Mouse (Mus musculus): ENCODE results near the gene Rnf220.
A peak's percentile ranks its signal among the peaks of the same experiment; 100 is the strongest.

Rnf220 gene

GRCm38 (mm10) chr4:117313085-117313424 lies 183.8 kb downstream of the Rnf220 start:
- Histone ChIP-seq H3K4me1 (replicated peaks; ENCODE audit: low read depth, low read length) (peaks cover 58% of the 10 kb centered on the region), H3K27me3 (ENCODE audit: insufficient read depth, low read length) (peaks cover 47% of the 10 kb centered on the region), H3K9me3 (ENCODE audit: low read length) (no peaks in the 10 kb centered on the region), H3K4me3 (replicated peaks; ENCODE audit: low read length) (peak overlapping the region; percentile 73), H3K36me3 (ENCODE audit: insufficient read depth, low read length) (no peaks in the 10 kb centered on the region)
- TF ChIP-seq NANOG (IDR thresholded peaks at IDR 0.05; ENCODE audit: borderline replicate concordance, low read length): no peak
- peak; percentile 80 for TF ChIP-seq CTCF (conservative IDR thresholded peaks at IDR 0.05; ENCODE audit: low read length)
- no peak for TF ChIP-seq POU5F1 (IDR thresholded peaks at IDR 0.05; ENCODE audit: borderline replicate concordance, low read length)

DNA sequence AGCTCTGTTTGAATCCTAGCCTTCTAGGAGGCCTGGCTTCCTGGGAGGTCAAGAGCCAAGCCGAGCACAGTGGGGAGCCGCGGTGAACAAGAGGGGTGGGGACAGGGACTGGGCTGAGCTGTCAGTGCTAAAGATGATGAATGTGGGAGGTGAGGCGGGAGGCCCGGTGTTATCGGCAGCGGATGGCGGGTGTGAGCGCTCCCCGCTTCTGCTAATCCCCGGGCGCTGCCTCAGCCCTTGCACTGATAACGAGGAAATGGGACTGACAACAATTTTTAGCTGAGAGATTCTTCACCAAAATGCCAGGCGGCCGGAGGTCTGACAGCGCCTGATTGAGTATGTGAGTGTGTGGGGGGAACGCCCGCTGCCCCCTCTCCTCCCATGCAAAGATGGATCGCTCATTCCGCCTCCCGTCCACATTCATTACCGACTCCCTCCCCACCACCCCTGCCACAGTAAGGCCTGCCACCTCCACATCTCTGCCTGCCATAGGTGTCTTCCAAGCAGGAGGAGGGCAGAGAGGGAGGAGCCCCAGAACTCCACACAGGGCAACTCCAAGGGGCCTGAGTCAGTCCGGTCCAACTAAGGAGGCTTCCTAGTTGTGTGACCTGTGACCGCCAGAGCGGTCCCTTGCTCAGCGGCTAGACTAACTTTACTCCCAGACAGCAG lies 184.3 kb downstream of the Rnf220 start:
- no peak for TF ChIP-seq NANOG (IDR thresholded peaks at IDR 0.05; ENCODE audit: borderline replicate concordance, low read length)
- no peak for TF ChIP-seq CTCF (conservative IDR thresholded peaks at IDR 0.05; ENCODE audit: low read length)
- no peak for TF ChIP-seq POU5F1 (IDR thresholded peaks at IDR 0.05; ENCODE audit: borderline replicate concordance, low read length)
- Histone ChIP-seq H3K27me3 (ENCODE audit: insufficient read depth, low read length) (peaks cover 42% of the 10 kb centered on the region), H3K4me3 (replicated peaks; ENCODE audit: low read length) (peak overlapping the region; percentile 73), H3K36me3 (ENCODE audit: insufficient read depth, low read length) (no peaks in the 10 kb centered on the region), H3K4me1 (replicated peaks; ENCODE audit: low read depth, low read length) (peaks cover 56% of the 10 kb centered on the region), H3K9me3 (ENCODE audit: low read length) (no peaks in the 10 kb centered on the region)

GRCm38 (mm10) chr4:117311891-117312290 lies 185.0 kb downstream of the Rnf220 start:
- Histone ChIP-seq H3K4me1 (replicated peaks; ENCODE audit: low read depth, low read length) (peaks cover 56% of the 10 kb centered on the region), H3K36me3 (ENCODE audit: insufficient read depth, low read length) (no peaks in the 10 kb centered on the region), H3K9me3 (ENCODE audit: low read length) (no peaks in the 10 kb centered on the region), H3K4me3 (replicated peaks; ENCODE audit: low read length) (peak overlapping the region; percentile 73), H3K27me3 (ENCODE audit: insufficient read depth, low read length) (peaks cover 40% of the 10 kb centered on the region)
- TF ChIP-seq CTCF (conservative IDR thresholded peaks at IDR 0.05; ENCODE audit: low read length): no peak
- no peak for TF ChIP-seq NANOG (IDR thresholded peaks at IDR 0.05; ENCODE audit: borderline replicate concordance, low read length)
- TF ChIP-seq POU5F1 (IDR thresholded peaks at IDR 0.05; ENCODE audit: borderline replicate concordance, low read length): no peak

DNA sequence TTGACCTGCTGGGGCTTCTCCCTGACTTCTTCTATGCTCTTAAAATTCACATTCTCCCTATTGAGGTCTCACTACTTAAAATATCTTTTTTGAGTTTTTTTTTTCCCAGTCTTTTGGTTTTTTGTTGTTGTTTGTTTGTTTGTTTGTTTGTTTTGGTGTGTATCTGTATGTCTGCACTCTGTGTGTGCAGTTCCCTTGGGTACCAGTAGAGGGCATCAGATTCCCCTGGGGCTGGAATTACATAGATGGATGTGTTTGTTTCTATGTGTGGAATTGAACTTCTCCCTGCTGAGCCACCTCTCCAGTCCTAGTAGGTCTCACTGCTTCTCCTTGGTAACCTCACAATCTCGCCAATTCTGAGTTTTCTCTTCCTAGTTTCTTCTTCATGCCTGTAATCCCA lies 187.4 kb downstream of the Rnf220 start:
- Histone ChIP-seq H3K27me3 (ENCODE audit: insufficient read depth, low read length) (peaks cover 40% of the 10 kb centered on the region), H3K4me3 (replicated peaks; ENCODE audit: low read length) (no peak overlapping the region), H3K9me3 (ENCODE audit: low read length) (no peaks in the 10 kb centered on the region), H3K4me1 (replicated peaks; ENCODE audit: low read depth, low read length) (peaks cover 60% of the 10 kb centered on the region), H3K36me3 (ENCODE audit: insufficient read depth, low read length) (no peaks in the 10 kb centered on the region)
- no peak for TF ChIP-seq POU5F1 (IDR thresholded peaks at IDR 0.05; ENCODE audit: borderline replicate concordance, low read length)
- TF ChIP-seq NANOG (IDR thresholded peaks at IDR 0.05; ENCODE audit: borderline replicate concordance, low read length): no peak
- TF ChIP-seq CTCF (conservative IDR thresholded peaks at IDR 0.05; ENCODE audit: low read length): peak; percentile 95

DNA sequence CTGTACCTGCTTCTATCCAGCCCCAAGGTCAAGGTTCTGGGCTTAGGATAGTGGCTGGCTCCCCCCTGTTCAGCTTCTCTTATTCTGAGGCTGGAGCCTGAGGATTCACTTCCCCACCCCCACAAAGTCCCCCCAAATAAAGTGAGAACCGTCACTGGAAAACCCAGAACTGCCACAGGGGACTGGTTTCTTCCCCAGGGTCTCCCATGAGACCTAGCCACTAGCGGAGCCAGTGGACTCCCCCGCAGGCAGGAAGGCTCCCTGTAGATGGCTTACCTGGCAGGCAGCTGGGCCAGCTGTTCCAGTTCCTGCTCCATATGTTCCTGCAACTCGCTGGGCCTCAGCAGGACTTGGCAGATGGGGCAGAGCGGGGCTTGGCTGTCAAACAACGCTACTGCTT lies 189.6 kb downstream of the Rnf220 start:
- Histone ChIP-seq H3K9me3 (ENCODE audit: low read length) (no peaks in the 10 kb centered on the region), H3K27me3 (ENCODE audit: insufficient read depth, low read length) (peaks cover 50% of the 10 kb centered on the region), H3K4me1 (replicated peaks; ENCODE audit: low read depth, low read length) (peaks cover 63% of the 10 kb centered on the region), H3K36me3 (ENCODE audit: insufficient read depth, low read length) (no peaks in the 10 kb centered on the region), H3K4me3 (replicated peaks; ENCODE audit: low read length) (0 out of 2 replicates have a peak overlapping the region, but pooled peaks have one; percentile 20)
- no peak for TF ChIP-seq CTCF (conservative IDR thresholded peaks at IDR 0.05; ENCODE audit: low read length)
- no peak for TF ChIP-seq NANOG (IDR thresholded peaks at IDR 0.05; ENCODE audit: borderline replicate concordance, low read length)
- TF ChIP-seq POU5F1 (IDR thresholded peaks at IDR 0.05; ENCODE audit: borderline replicate concordance, low read length): no peak

DNA sequence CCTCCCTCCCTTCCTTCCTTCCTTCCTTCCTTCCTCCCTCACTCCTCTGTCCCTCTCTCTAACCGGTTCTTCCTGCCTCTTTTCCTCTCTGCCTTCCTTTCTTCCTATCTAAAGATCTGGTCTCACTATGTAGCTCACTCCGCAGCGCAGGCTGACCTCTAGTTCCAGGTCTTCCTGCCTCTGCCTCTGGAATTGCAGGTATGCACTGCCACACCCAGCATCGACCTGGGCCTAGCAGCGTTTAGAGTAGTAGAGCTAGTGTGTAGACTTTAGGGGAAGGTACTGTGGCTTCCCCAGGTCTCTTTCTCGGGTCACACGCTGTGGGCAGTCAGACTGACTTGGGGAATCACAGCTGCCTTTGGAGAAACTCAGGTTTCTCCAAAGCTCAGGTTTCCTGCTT lies 191.4 kb downstream of the Rnf220 start:
- Histone ChIP-seq H3K36me3 (ENCODE audit: insufficient read depth, low read length) (no peaks in the 10 kb centered on the region), H3K27me3 (ENCODE audit: insufficient read depth, low read length) (peaks cover 55% of the 10 kb centered on the region), H3K4me1 (replicated peaks; ENCODE audit: low read depth, low read length) (peaks cover 62% of the 10 kb centered on the region), H3K9me3 (ENCODE audit: low read length) (no peaks in the 10 kb centered on the region), H3K4me3 (replicated peaks; ENCODE audit: low read length) (no peak overlapping the region)
- no peak for TF ChIP-seq NANOG (IDR thresholded peaks at IDR 0.05; ENCODE audit: borderline replicate concordance, low read length)
- no peak for TF ChIP-seq POU5F1 (IDR thresholded peaks at IDR 0.05; ENCODE audit: borderline replicate concordance, low read length)
- no peak for TF ChIP-seq CTCF (conservative IDR thresholded peaks at IDR 0.05; ENCODE audit: low read length)

DNA sequence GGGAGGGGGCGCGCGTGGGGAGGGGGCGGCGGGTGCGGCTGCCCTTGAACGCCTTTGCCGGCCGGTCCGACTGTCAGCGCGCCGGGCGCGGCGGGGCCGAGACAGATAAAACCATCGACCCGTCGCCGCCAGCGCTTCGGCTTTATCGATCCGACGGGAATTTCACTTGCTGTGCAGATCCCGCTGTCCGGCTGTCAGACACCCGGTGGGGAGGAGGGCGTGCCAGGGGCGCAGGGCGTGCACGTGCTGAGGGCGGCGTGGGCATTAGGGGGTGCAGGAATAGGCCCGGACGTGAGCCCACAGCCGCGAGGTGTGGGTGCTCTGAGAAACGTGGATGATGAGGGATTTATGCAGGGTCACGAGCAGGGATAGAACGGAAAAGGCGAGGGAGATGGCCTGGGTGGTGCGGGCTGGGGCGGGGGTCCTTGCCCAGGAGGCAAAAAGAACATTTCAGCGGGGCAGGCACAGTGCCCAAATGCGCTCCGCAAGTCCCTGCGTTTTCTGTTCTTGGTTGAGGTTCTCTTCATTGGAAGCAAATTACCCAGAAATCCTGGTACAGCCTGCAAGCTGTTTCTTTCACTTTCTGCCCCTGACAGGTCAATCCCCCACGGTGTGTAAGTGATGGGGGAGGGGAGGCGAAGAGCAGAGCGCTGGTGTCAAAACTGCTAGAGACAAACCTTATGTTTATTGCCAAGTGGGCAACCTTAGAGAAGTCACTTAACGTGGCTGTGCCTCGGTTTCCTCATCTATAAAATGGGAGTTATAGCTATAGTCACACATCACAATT lies 192.4 kb downstream of the Rnf220 start:
- Histone ChIP-seq H3K27me3 (ENCODE audit: insufficient read depth, low read length) (peaks cover 57% of the 10 kb centered on the region), H3K9me3 (ENCODE audit: low read length) (no peaks in the 10 kb centered on the region), H3K4me1 (replicated peaks; ENCODE audit: low read depth, low read length) (peaks cover 62% of the 10 kb centered on the region), H3K4me3 (replicated peaks; ENCODE audit: low read length) (peak overlapping the region; percentile 74), H3K36me3 (ENCODE audit: insufficient read depth, low read length) (no peaks in the 10 kb centered on the region)
- TF ChIP-seq CTCF (conservative IDR thresholded peaks at IDR 0.05; ENCODE audit: low read length): no peak
- TF ChIP-seq POU5F1 (IDR thresholded peaks at IDR 0.05; ENCODE audit: borderline replicate concordance, low read length): no peak
- no peak for TF ChIP-seq NANOG (IDR thresholded peaks at IDR 0.05; ENCODE audit: borderline replicate concordance, low read length)

GRCm38 (mm10) chr4:117303581-117304238 lies 193.1 kb downstream of the Rnf220 start:
- H3K36me3 ChIP-seq (ENCODE audit: insufficient read depth, low read length): no peaks in the 10 kb centered on the region
- H3K4me3 ChIP-seq (replicated peaks; ENCODE audit: low read length): peak overlapping the region; percentile 74
- peaks cover 59% of the 10 kb centered on the region for H3K27me3 ChIP-seq (ENCODE audit: insufficient read depth, low read length)
- no peaks in the 10 kb centered on the region for H3K9me3 ChIP-seq (ENCODE audit: low read length)
- peaks cover 62% of the 10 kb centered on the region for H3K4me1 ChIP-seq (replicated peaks; ENCODE audit: low read depth, low read length)
- no peak for TF ChIP-seq POU5F1 (IDR thresholded peaks at IDR 0.05; ENCODE audit: borderline replicate concordance, low read length)
- TF ChIP-seq NANOG (IDR thresholded peaks at IDR 0.05; ENCODE audit: borderline replicate concordance, low read length): no peak
- no peak for TF ChIP-seq CTCF (conservative IDR thresholded peaks at IDR 0.05; ENCODE audit: low read length)
